Mouse (Mus musculus) left cerebral cortex, adult 2 months (tissue): Measurements from ENCODE around the gene Nsd1. TPM values are rescaled to one million over a fixed set of nuclear protein-coding genes. Genes with fewer than 3 reads are reported as not detected.

Experiments
- DNase-seq, 2 experiments: peaks; one replicate each; pipeline ENCODE4 v3.0.0; 2021 to 2022; ENCODE audit warnings: low spot score in 2 of 2, mixed read lengths in 1 of 2; ENCODE audit errors: extremely low spot score in 1 of 2
- H3K27ac ChIP-seq: fragments of 200-600 bp; 2 replicates; pipeline ENCODE4 v1.8.1; 2022
- H3K4me3 ChIP-seq: fragments of 200-600 bp; 2 replicates; pipeline ENCODE4 v1.8.1; 2022
- CTCF ChIP-seq: fragments of 200-600 bp; IDR thresholded peaks from 2 replicates; pipeline ENCODE4 v1.8.1; 2022; ENCODE audit warnings: antibody characterized with exemption, mild to moderate bottlenecking, moderate library complexity
- intact Hi-C: fragments of 180-260 bp; cut with DNase I; formaldehyde crosslinking; loops from one replicate; pipeline ENCODE4 v1.15.1; 2025
- total RNA-seq, 2 experiments: library from RNA; stranded (reverse); gene quantifications; 2 replicates each; pipeline ENCODE4 v1.2.3; 2021

Nsd1 gene
- total RNA-seq, 2 experiments from 2014 or later, result 116 to 118 TPM

- no peak overlapping the region for H3K27ac ChIP-seq
- peak; percentile 2; the same call in 1 of the 2 replicates for TF ChIP-seq CTCF
- no peak for DNase-seq
- H3K4me3 ChIP-seq, result no peak overlapping the region
- intact Hi-C loops, result no loop called here
Measured at GRCm38 (mm10) chr13:55338131-55339054, 128.8 kb downstream of the Nsd1 start.

GRCm38 (mm10) chr13:55339259-55339658, 129.7 kb downstream of the Nsd1 start:
- Histone ChIP-seq H3K27ac (no peak overlapping the region), H3K4me3 (no peak overlapping the region)
- DNase-seq, result no peak
- intact Hi-C loops, result no loop called here
- no peak for TF ChIP-seq CTCF

- no peak overlapping the region for H3K4me3 ChIP-seq
- intact Hi-C loops, result no loop called here
- DNase-seq, result no peak
- TF ChIP-seq CTCF, result no peak
- no peak overlapping the region for H3K27ac ChIP-seq
Measured at GRCm38 (mm10) chr13:55342469-55342868, 132.9 kb downstream of the Nsd1 start.

- intact Hi-C loops, result no loop called here
- no peak overlapping the region for H3K4me3 ChIP-seq
- H3K27ac ChIP-seq, result peak overlapping the region; percentile 18; the same call in 1 of the 2 replicates
- peak in 1 of 2 experiments; percentile 55 for DNase-seq
- no peak for TF ChIP-seq CTCF
Measured at GRCm38 (mm10) chr13:55344286-55344685, 134.7 kb downstream of the Nsd1 start.

GRCm38 (mm10) chr13:55346745-55347144, 137.2 kb downstream of the Nsd1 start:
- H3K4me3 ChIP-seq, result no peak overlapping the region
- no peak overlapping the region for H3K27ac ChIP-seq
- TF ChIP-seq CTCF, result no peak
- no peak for DNase-seq
- intact Hi-C loops, result no loop called here

GRCm38 (mm10) chr13:55361145-55361544, 151.6 kb downstream of the Nsd1 start:
- H3K4me3 ChIP-seq, result peak overlapping the region; percentile 96
- intact Hi-C loops, result no loop called here
- no peak for TF ChIP-seq CTCF

GRCm38 (mm10) chr13:55361974-55362452, 152.4 kb downstream of the Nsd1 start:
- no peak for DNase-seq
- no peak for TF ChIP-seq CTCF
- intact Hi-C loops, result loop anchor here (2.0 kb wide), 1 partner anchor 33 kb away; the partner anchor contains the start of gene Mxd3
- Histone ChIP-seq H3K4me3 (peak overlapping the region; percentile 96), H3K27ac (peak overlapping the region; percentile 94)

More at GRCm38 (mm10) chr13:55361145-55361544, 151.6 kb downstream of the Nsd1 start:
- DNase-seq, result no peak
- H3K27ac ChIP-seq, result no peak overlapping the region

- intact Hi-C loops, result loop anchor here (2.0 kb wide), 1 partner anchor 34 kb away; the partner anchor contains the start of gene Mxd3
- H3K4me3 ChIP-seq, result peak within 1 kb of the TSS; percentile 96
- no peak for TF ChIP-seq CTCF
- DNase-seq, result peak; percentile 93 to 96
- H3K27ac ChIP-seq, result peak within 1 kb of the TSS; percentile 94
Measured at GRCm38 (mm10) chr13:55362453-55363060, 153.0 kb downstream of the Nsd1 start, which contains the start of gene Lman2. Gene Lman2, minus strand, starts transcription at chr13:55362783.

Other genes starting within 250 kb of the Nsd1 start
- gene Hk3, start 188.4 kb upstream of the Nsd1 start, total RNA-seq, result 1 to 10 TPM; 1.2 to 1.3 TPM
- 10 to 100 TPM; 22.6 to 27.5 TPM for gene Uimc1, start 109.5 kb upstream of the Nsd1 start, total RNA-seq
- 10 to 100 TPM; 37.6 to 47.8 TPM for gene Zfp346, start 104.5 kb upstream of the Nsd1 start, total RNA-seq
- gene Gm17617, start 76.2 kb upstream of the Nsd1 start, total RNA-seq, result not detected
- gene Fgfr4, start 57.1 kb upstream of the Nsd1 start, total RNA-seq, result under 1 TPM; 0.36 to 0.40 TPM
- gene Prelid1, start 110.7 kb downstream of the Nsd1 start, total RNA-seq, result 100 to 1,000 TPM; 161 to 170 TPM
- 10 to 100 TPM; 83.8 to 87.0 TPM for gene Rab24, start 112.2 kb downstream of the Nsd1 start, total RNA-seq
- gene Mxd3, start 120.0 kb downstream of the Nsd1 start, total RNA-seq, result 1 to 10 TPM in 1 of 2 experiments, under 1 TPM in 1; 0.86 to 1.7 TPM
- gene Lman2, start 153.0 kb downstream of the Nsd1 start, total RNA-seq, result 10 to 100 TPM; 57.8 to 60.4 TPM
- gene Rgs14, start 159.9 kb downstream of the Nsd1 start, total RNA-seq, result 10 to 100 TPM; 52.4 to 58.2 TPM
- under 1 TPM; 0.25 to 0.49 TPM for gene Slc34a1, start 188.4 kb downstream of the Nsd1 start, total RNA-seq
- not detected for gene Pfn3, start 205.4 kb downstream of the Nsd1 start, total RNA-seq
- gene F12, start 217.0 kb downstream of the Nsd1 start, total RNA-seq, result 1 to 10 TPM in 1 of 2 experiments, under 1 TPM in 1; 0.95 to 1.3 TPM
- gene Grk6, start 235.3 kb downstream of the Nsd1 start, total RNA-seq, result 10 to 100 TPM; 61.2 to 66.2 TPM